Mouse (Mus musculus) heart, adult 2 months (tissue): ENCODE measurements around the gene Rnf187. TPM values are rescaled to one million over a fixed set of nuclear protein-coding genes. Genes with fewer than 3 reads are reported as not detected.

ENCODE experiments used
- DNase-seq, 2 experiments: peaks; one replicate each; pipeline ENCODE4 v3.0.0; 2021
- H3K27ac ChIP-seq: fragments of 200-600 bp; 2 replicates; pipeline ENCODE4 v1.8.1; 2022
- H3K27me3 ChIP-seq: fragments of 200-500 bp; 2 replicates; pipeline ENCODE4 v1.6.1; 2012; ENCODE audit warnings: mild to moderate bottlenecking, low read length, inconsistent platforms, mixed read lengths; ENCODE audit not compliant: control insufficient read depth, insufficient read depth
- H3K36me3 ChIP-seq: fragments of 200-500 bp; 2 replicates; pipeline ENCODE4 v1.6.1; 2012; ENCODE audit warnings: low read length, inconsistent platforms; ENCODE audit not compliant: control insufficient read depth, insufficient read depth
- H3K4me1 ChIP-seq: fragments of 200-500 bp; 2 replicates; pipeline ENCODE4 v1.6.1; 2011; ENCODE audit warnings: low read length; ENCODE audit not compliant: control insufficient read depth, insufficient read depth
- H3K4me3 ChIP-seq: fragments of 200-600 bp; 2 replicates; pipeline ENCODE4 v1.8.1; 2022
- H3K79me2 ChIP-seq: fragments of 200-500 bp; replicated peaks from 2 replicates; pipeline ENCODE4 v1.6.1; 2012; ENCODE audit warnings: mild to moderate bottlenecking, inconsistent platforms, low read length, moderate library complexity, mixed read lengths; ENCODE audit not compliant: control insufficient read depth, insufficient read depth
- H3K9ac ChIP-seq: fragments of 200-500 bp; 2 replicates; pipeline ENCODE4 v1.6.1; 2012; ENCODE audit warnings: low read depth, mild to moderate bottlenecking, control low read depth, inconsistent platforms, low read length, mixed read lengths
- CTCF ChIP-seq: fragments of 200-600 bp; IDR thresholded peaks from 2 replicates; pipeline ENCODE4 v1.8.1; 2022; ENCODE audit warnings: antibody characterized with exemption, mild to moderate bottlenecking, moderate library complexity
- EP300 ChIP-seq: fragments of 200-500 bp; IDR thresholded peaks from 2 replicates; pipeline ENCODE4 v1.6.1; 2011; ENCODE audit warnings: low read depth, low read length, control low read depth; ENCODE audit not compliant: insufficient read depth
- POLR2A ChIP-seq: fragments of 200-500 bp; IDR thresholded peaks from 2 replicates; pipeline ENCODE4 v1.6.1; 2011; ENCODE audit warnings: mild to moderate bottlenecking, low read depth, low read length, control low read depth; ENCODE audit not compliant: insufficient read depth
- WGBS: fragments of 180-500 bp; shearing (Covaris S2); methylation state at CpG from one replicate; pipeline ENCODE4 v1.1.7; 2018; 5-methylcytosine and 5-hydroxymethylcytosine counted together
- intact Hi-C: fragments of 180-260 bp; cut with DNase I; formaldehyde crosslinking; loops from one replicate; pipeline ENCODE4 v1.15.1; 2025
- polyA plus RNA-seq: library from polyadenylated mRNA; depleted of rRNA; stranded (reverse); fragments of >200 nt; gene quantifications from 2 replicates; pipeline ENCODE4 v1.2.3, GENCODE M21; 2012
- total RNA-seq, 2 experiments: library from RNA; stranded (reverse); gene quantifications; 2 replicates each; pipeline ENCODE4 v1.2.3; 2021

Rnf187 gene
- total and polyA plus RNA-seq, 3 experiments, result 164 to 182 (median 177) TPM

DNA sequence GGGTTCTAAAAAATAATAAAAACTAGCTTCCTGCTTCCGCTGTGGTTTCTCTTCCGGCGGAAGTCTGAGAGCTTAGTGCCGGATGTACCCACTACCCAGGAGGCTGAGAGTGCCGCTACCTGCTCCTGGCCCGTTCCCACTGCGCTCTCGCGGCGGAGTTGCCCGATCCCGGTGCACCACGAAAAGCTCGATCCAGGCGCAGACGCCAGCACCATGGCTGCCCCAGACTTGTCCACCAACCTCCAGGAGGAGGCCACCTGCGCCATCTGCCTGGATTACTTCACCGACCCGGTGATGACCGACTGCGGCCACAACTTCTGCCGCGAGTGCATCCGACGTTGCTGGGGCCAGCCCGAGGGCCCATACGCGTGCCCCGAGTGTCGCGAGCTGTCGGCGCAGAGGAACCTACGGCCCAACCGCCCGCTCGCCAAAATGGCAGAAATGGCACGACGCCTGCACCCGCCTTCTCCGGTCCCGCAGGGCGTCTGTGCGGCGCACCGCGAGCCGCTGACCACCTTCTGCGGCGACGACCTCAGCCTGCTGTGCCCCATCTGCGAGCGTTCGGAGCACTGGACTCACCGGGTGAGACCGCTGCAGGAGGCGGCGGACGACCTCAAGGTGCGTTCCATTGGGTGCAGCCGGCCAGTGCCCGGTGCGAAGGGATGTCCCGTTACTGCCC lies 39.5 kb upstream of the Rnf187 start, which contains the start of gene Trim11:
Trim11 (plus strand) TSS at position 67 of the 679 bp plus-strand sequence.
- no peaks in the 10 kb centered on the region for H3K27me3 ChIP-seq
- H3K79me2 ChIP-seq, result peaks cover 7% of the 10 kb centered on the region
- TF ChIP-seq CTCF (peak; percentile 5; the same call in 1 of the 2 replicates), EP300 (0 out of 2 replicates have a peak, but pooled peaks have one; percentile 54), POLR2A (peak; percentile 86)
- H3K4me1 ChIP-seq, result peaks cover 20% of the 10 kb centered on the region
- peak within 1 kb of the TSS; percentile 92 for H3K27ac ChIP-seq
- peak within 1 kb of the TSS; percentile 90 for H3K9ac ChIP-seq
- peak; percentile 73 to 81 for DNase-seq
- peaks cover 6% of the 10 kb centered on the region for H3K36me3 ChIP-seq
- under 1% methylated on average over 64 of the region's 64 CpGs for WGBS
- peak within 1 kb of the TSS; percentile 95 for H3K4me3 ChIP-seq
- intact Hi-C loops, result loop anchor here (1.0 to 10.0 kb wide), 3 partner anchors 19 to 227 kb away; partner anchors contain the start of genes 2310033P09Rik and Mrpl55

DNA sequence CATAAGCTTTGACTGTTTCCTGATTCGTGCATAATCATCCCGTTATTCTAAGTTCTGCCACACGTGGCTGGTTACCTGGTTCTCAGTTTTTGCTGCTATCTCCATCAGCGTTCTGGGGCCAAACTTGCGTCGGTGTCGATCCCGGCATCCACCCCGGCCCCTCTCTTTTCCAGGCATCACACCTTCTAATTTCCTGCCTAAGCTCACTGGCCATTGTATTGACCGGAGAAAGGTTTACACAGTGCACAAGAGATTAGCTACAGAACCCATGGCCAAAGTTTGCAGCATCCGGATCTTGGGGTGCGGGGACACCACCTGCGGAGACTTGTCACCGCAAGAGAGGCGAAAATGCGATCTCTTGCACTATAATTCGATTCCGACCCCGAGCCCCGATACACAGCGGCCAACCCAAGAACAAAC lies 38.9 kb upstream of the Rnf187 start:
- peak overlapping the region; percentile 95 for H3K4me3 ChIP-seq
- DNase-seq, result no peak
- H3K27me3 ChIP-seq, result no peaks in the 10 kb centered on the region
- H3K79me2 ChIP-seq, result peaks cover 7% of the 10 kb centered on the region
- TF ChIP-seq POLR2A (no peak), CTCF (no peak), EP300 (no peak)
- peak overlapping the region; percentile 92 for H3K27ac ChIP-seq
- peak overlapping the region; percentile 90 for H3K9ac ChIP-seq
- peaks cover 20% of the 10 kb centered on the region for H3K4me1 ChIP-seq
- peaks cover 2% of the 10 kb centered on the region; the same call in 1 of the 2 replicates for H3K36me3 ChIP-seq
- intact Hi-C loops, result loop anchor here (1.0 to 10.0 kb wide), 3 partner anchors 19 to 227 kb away; partner anchors contain the start of genes 2310033P09Rik and Mrpl55
- under 1% methylated on average over 21 of the region's 21 CpGs for WGBS

DNA sequence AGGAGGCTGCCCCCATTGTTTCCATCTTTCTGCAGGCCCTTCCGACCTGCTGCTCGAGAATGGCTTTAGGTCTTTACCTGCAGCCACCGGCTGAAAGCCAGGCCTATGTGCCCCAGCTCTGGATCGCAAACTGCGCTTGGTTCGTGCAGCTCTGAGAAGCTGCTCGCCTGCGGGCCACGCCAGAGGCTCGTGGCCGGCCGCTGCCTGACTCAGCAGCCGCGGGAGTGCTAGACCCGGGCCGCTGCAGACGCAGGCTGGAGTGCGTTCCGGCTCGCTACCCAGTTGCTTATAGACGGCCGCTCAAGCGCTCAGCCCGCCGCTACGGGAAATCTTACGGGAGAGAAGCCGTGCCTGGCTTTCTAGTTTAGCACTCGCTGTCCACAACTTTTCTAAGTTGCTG lies 38.4 kb upstream of the Rnf187 start:
- peak overlapping the region; percentile 95 for H3K4me3 ChIP-seq
- peaks cover 7% of the 10 kb centered on the region for H3K79me2 ChIP-seq
- TF ChIP-seq CTCF, result no peak
- TF ChIP-seq EP300, result no peak
- no peak for TF ChIP-seq POLR2A
- H3K9ac ChIP-seq, result peak overlapping the region; percentile 90
- 0% methylated on average over 29 of the region's 29 CpGs for WGBS
- intact Hi-C loops, result loop anchor here (10.0 kb wide), 1 partner anchor 228 kb away; the partner anchor contains the start of genes 2310033P09Rik and Mrpl55
- DNase-seq, result peak in 1 of 2 experiments; percentile 32
- no peaks in the 10 kb centered on the region for H3K27me3 ChIP-seq
- H3K36me3 ChIP-seq, result no peaks in the 10 kb centered on the region
- H3K27ac ChIP-seq, result peak overlapping the region; percentile 92
- peaks cover 17% of the 10 kb centered on the region for H3K4me1 ChIP-seq

DNA sequence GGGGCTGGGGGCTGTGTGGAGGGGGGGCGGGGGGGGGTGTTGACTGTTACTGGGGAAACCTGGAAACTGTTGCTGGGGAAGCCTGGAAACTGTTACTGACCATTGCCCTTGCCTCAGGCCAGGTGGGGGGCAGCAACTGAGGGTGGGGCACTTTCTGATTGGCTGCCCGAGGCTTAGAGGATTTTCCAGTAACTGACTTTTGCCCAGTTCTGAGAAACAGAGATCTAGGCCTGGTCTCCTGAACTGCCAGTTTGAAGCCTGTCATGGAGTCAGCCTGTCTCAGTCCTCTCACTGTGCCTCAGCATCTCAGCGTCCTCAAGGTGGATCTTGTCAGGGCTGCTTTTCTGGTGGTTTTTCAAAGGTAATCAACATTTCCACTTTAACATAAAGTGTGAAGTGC lies 35.7 kb upstream of the Rnf187 start:
- Histone ChIP-seq H3K4me3 (no peak overlapping the region), H3K4me1 (peaks cover 2% of the 10 kb centered on the region; the same call in 1 of the 2 replicates), H3K36me3 (no peaks in the 10 kb centered on the region), H3K9ac (no peak overlapping the region), H3K27me3 (no peaks in the 10 kb centered on the region), H3K27ac (no peak overlapping the region), H3K79me2 (peaks cover 3% of the 10 kb centered on the region; the same call in 1 of the 2 replicates)
- 90% methylated on average over 3 of the region's 3 CpGs for WGBS
- intact Hi-C loops, result loop anchor here (10.0 kb wide), 1 partner anchor 230 kb away; the partner anchor contains the start of genes 2310033P09Rik and Mrpl55
- no peak for DNase-seq
- TF ChIP-seq EP300 (no peak), CTCF (no peak), POLR2A (no peak)

DNA sequence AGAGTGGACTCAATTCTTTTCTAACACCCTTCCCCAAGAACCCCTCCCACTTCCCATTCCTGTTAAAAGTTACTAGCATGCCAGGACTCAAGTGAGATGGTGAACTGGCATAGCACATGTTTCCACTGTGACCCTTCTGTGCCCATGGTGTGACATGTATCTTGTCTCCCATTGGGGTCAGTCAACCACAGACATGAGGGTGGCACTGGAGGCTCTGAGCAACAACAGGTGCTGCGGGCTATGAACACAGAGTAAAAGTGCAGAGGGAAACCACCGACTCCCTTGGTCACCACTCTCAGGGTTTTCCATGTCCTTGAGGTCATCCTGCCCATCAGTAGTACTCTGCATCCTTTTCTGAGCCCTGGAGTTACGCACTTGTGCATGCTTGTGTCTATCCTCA lies 33.1 kb upstream of the Rnf187 start:
- 83% methylated on average over 3 of the region's 3 CpGs for WGBS
- TF ChIP-seq CTCF (no peak), EP300 (no peak), POLR2A (no peak)
- Histone ChIP-seq H3K79me2 (no peaks in the 10 kb centered on the region), H3K27me3 (no peaks in the 10 kb centered on the region), H3K4me1 (no peaks in the 10 kb centered on the region), H3K27ac (no peak overlapping the region), H3K4me3 (no peak overlapping the region), H3K9ac (no peak overlapping the region), H3K36me3 (no peaks in the 10 kb centered on the region)
- intact Hi-C loops, result loop anchor here (10.0 kb wide), 1 partner anchor 233 kb away; the partner anchor contains the start of genes 2310033P09Rik and Mrpl55
- no peak for DNase-seq
